Mouse (Mus musculus) liver, embryonic 11.5 days (tissue): ENCODE data around the gene Adamtsl4. TPM values are rescaled to one million over a fixed set of nuclear protein-coding genes. Genes with fewer than 3 reads are reported as not detected.

Experiments
- ATAC-seq: fragments of 200-750 bp; cut with Nextera tagmentation; replicated peaks from 2 replicates; pipeline ENCODE4 v1.8.0; 2017; ENCODE audit warnings: moderate number of reproducible peaks, mild to moderate bottlenecking, moderate TSS enrichment, moderate library complexity; ENCODE audit not compliant: low FRiP score
- DNase-seq: peaks from one replicate; pipeline ENCODE4 v3.0.0-alpha.2; 2017; ENCODE audit warnings: low spot score
- H3K27ac ChIP-seq: fragments of 300-500 bp; sonication (generic); 2 replicates; pipeline ENCODE4 v1.5.1; 2014; ENCODE audit warnings: mild to moderate bottlenecking, low read depth, low read length, control low read depth
- H3K27me3 ChIP-seq: fragments of 300-500 bp; sonication (generic); replicated peaks from 2 replicates; pipeline ENCODE4 v1.6.1; 2014; ENCODE audit warnings: low read length, mixed read lengths; ENCODE audit not compliant: control insufficient read depth, insufficient read depth
- H3K36me3 ChIP-seq: fragments of 300-500 bp; sonication (generic); 2 replicates; pipeline ENCODE4 v1.6.1; 2014; ENCODE audit warnings: mild to moderate bottlenecking, low read length, moderate library complexity, mixed read lengths; ENCODE audit not compliant: control insufficient read depth, insufficient read depth
- H3K4me1 ChIP-seq: fragments of 300-500 bp; sonication (generic); replicated peaks from 2 replicates; pipeline ENCODE4 v1.6.1; 2014; ENCODE audit warnings: low read length, mixed read lengths; ENCODE audit not compliant: control insufficient read depth, insufficient read depth
- H3K4me2 ChIP-seq: fragments of 300-500 bp; sonication (generic); 2 replicates; pipeline ENCODE4 v1.6.1; 2014; ENCODE audit warnings: mild to moderate bottlenecking, control low read depth, moderate library complexity
- H3K4me3 ChIP-seq: fragments of 300-500 bp; sonication (generic); 2 replicates; pipeline ENCODE4 v1.5.1; 2014; ENCODE audit warnings: low read depth, low read length, control low read depth
- H3K9ac ChIP-seq: fragments of 300-500 bp; sonication (generic); 2 replicates; pipeline ENCODE4 v1.6.1; 2014; ENCODE audit warnings: low read depth, low read length, control low read depth
- H3K9me3 ChIP-seq: fragments of 300-500 bp; sonication (generic); 2 replicates; pipeline ENCODE4 v1.6.1; 2016; ENCODE audit warnings: low read length, inconsistent platforms, mixed read lengths; ENCODE audit not compliant: control insufficient read depth
- WGBS: fragments of 180-500 bp; shearing (Covaris S2); extraction: QIAGEN DNeasy Blood & Tissue Kit; methylation state at CpG from one replicate; pipeline ENCODE4 v1.1.7; 2014; 5-methylcytosine and 5-hydroxymethylcytosine counted together
- polyA plus RNA-seq: library from polyadenylated mRNA; unstranded; fragments of >200 nt; fragmentation: Nextera tagmentation; extraction: Ambion mirVana; gene quantifications from 2 replicates; pipeline ENCODE4 v1.2.1, GENCODE M21; 2014

The Adamtsl4 gene
- polyA plus RNA-seq, 1 experiment from 2014 or later = 1.2 TPM

DNA sequence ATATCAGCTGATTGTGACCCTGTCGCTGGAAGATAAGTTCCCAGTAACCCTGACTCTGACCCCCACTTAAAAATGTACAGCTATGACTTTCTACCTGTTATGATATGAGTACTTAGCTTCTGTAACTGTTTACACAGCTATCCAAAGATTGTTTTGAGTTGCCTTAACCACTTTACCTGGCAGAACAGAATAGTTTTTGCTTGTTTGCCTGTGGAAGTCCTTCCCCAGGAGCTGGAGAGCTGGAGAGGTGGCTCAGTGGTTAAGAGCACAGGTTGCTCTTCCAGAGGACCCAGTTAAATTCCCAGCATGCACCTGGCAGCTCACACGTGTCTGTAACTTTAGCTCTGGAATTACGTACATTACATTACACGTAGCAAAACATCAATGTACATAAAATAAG lies 16.9 kb upstream of the Adamtsl4 start:
- H3K9me3 ChIP-seq = no peaks in the 10 kb centered on the region
- H3K27ac ChIP-seq = no peak overlapping the region
- H3K4me2 ChIP-seq = no peak overlapping the region
- H3K4me3 ChIP-seq = no peak overlapping the region
- no peak for DNase-seq
- no peaks in the 10 kb centered on the region for H3K27me3 ChIP-seq
- H3K36me3 ChIP-seq = no peaks in the 10 kb centered on the region
- no peak for ATAC-seq
- H3K4me1 ChIP-seq = peaks cover 14% of the 10 kb centered on the region
- 80% methylated on average over 4 of the region's 4 CpGs for WGBS
- H3K9ac ChIP-seq = no peak overlapping the region

DNA sequence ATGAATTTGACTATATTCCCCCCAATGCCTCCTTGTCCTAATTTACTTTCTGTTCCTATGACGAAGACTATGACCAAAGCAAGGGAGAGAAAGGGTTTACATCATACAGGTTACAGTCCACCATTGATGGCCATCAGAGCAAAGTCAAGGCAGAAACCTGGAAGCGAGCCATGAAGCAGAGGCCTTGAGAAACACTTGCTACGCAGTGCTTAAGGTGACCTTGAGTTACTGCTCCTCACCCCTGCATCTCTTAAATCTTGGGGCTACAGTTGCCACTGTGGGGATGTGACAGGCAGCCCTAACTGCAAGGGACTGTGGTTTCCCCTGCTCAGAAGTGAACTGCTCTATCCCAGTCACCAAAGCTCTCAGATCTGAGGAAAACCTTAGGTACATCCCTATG lies 15.6 kb upstream of the Adamtsl4 start:
- Histone ChIP-seq H3K36me3 (no peaks in the 10 kb centered on the region), H3K27me3 (no peaks in the 10 kb centered on the region), H3K4me2 (no peak overlapping the region), H3K9ac (no peak overlapping the region), H3K4me1 (peaks cover 14% of the 10 kb centered on the region), H3K9me3 (no peaks in the 10 kb centered on the region), H3K4me3 (no peak overlapping the region), H3K27ac (no peak overlapping the region)
- ATAC-seq (no peak), DNase-seq (no peak)
- WGBS = 90% methylated on average over 3 of the region's 3 CpGs

DNA sequence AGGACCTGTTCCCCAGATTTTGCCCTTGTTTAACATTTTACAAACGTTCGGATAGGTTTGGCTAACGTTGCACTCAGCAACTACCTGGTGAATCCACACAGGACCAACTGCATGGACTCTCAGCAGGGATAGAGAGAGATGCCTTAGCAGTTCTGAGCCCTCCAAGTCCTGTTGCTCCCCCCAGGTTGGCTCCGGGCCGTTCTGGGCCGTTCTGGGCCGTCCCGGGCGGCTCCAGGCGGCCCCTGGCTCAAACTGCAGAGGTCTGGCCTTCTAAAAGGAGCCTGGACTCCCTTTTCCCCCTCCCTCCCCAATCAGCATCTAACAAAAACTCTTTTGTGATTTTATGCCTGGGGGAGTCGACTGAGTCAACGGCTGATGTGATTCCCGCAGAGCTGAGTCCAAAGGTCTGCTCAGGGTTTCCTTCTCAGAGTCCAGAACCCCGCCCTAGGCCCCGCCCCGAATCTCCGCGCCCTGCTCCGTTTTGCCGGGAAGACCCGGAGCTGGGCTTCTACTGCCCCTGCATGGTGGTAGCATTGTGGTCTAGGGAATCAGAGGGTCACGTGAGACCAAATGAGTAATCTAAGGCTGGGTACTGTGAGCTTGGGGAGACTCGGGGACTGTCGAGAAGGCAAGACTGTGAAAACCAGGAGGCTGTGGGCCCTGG lies 14.3 kb upstream of the Adamtsl4 start:
- WGBS = 16% methylated on average over 24 of the region's 24 CpGs
- Histone ChIP-seq H3K9me3 (no peaks in the 10 kb centered on the region), H3K27me3 (no peaks in the 10 kb centered on the region), H3K4me3 (peak overlapping the region; percentile 34), H3K9ac (peak overlapping the region; percentile 56), H3K4me2 (peak overlapping the region; percentile 66), H3K4me1 (peaks cover 14% of the 10 kb centered on the region), H3K27ac (peak overlapping the region; percentile 45), H3K36me3 (no peaks in the 10 kb centered on the region)
- peak; percentile 67 for ATAC-seq
- peak; percentile 69 for DNase-seq

DNA sequence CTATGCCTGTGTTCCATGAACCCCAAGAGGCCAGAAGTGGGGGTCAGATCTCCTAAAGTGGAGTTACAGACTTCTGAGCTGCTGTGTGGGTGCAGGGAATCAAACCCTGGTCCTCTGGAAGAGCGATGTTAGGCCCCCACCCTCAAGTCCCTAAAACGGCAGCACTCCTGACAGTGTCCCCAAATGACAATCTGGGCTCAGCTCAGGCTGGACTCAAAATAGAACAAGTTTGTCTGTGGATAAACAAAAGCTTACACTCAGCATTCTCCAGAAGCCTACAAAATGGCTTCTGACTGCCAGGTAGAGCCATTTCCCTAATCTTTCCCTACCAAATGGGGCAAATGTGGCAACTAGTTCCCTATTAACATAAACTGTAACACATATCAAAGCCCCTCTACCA lies 13.4 kb upstream of the Adamtsl4 start:
- DNase-seq (no peak), ATAC-seq (no peak)
- H3K27me3 ChIP-seq = no peaks in the 10 kb centered on the region
- H3K27ac ChIP-seq = no peak overlapping the region
- H3K9me3 ChIP-seq = no peaks in the 10 kb centered on the region
- H3K4me1 ChIP-seq = peaks cover 17% of the 10 kb centered on the region
- H3K4me3 ChIP-seq = no peak overlapping the region
- no peak overlapping the region for H3K9ac ChIP-seq
- 54% methylated on average over 2 of the region's 2 CpGs for WGBS
- H3K4me2 ChIP-seq = no peak overlapping the region
- no peaks in the 10 kb centered on the region for H3K36me3 ChIP-seq

DNA sequence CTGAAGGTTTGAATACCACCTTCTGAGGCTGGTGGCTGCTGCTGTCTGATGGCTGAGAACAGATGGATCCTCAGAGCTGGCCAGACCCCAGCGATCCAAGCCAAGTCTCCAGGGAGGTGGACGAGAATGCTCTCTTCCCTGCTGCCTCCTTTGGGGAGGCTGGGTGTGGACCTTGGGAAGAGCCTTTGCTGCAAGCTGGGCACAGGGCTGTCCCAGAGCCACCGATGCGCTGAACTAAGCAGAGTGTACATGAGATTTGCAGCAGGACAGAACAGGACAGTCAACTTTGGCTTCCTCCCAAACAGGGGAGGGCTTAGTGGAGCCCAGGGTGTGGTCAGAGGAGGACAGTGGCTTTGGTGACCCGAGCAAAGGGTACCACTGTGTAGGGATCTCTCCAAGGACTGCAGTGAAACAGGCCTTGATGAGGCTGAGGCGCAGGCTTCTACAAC lies 12.5 kb upstream of the Adamtsl4 start:
- no peaks in the 10 kb centered on the region for H3K9me3 ChIP-seq
- H3K4me1 ChIP-seq = peaks cover 17% of the 10 kb centered on the region
- H3K9ac ChIP-seq = no peak overlapping the region
- 66% methylated on average over 6 of the region's 6 CpGs for WGBS
- DNase-seq (no peak), ATAC-seq (no peak)
- no peaks in the 10 kb centered on the region for H3K36me3 ChIP-seq
- no peak overlapping the region for H3K27ac ChIP-seq
- H3K4me2 ChIP-seq = no peak overlapping the region
- H3K4me3 ChIP-seq = no peak overlapping the region
- no peaks in the 10 kb centered on the region for H3K27me3 ChIP-seq

DNA sequence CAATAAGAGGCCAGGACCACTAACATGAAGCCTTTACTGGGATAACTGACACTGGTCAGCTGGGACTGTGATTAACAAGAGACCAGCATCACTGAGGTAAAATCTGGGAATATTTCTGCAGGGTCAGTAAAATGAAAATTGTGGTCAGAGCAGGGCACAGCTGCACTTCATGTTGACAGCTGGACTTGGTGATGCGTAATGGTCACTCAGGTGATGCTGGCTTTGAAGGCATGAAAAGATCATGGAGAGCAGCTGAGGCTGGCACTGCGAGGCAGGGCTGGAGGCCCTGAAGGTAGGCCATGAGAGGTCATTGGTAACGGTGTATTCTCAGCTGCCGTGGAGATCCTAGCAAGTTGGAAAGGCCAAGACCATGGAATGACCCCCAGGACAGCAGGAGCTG lies 10.6 kb upstream of the Adamtsl4 start:
- Histone ChIP-seq H3K27me3 (no peaks in the 10 kb centered on the region), H3K27ac (no peak overlapping the region), H3K4me3 (no peak overlapping the region), H3K4me1 (peaks cover 27% of the 10 kb centered on the region), H3K36me3 (no peaks in the 10 kb centered on the region), H3K4me2 (no peak overlapping the region), H3K9me3 (no peaks in the 10 kb centered on the region), H3K9ac (no peak overlapping the region)
- 86% methylated on average over 4 of the region's 4 CpGs for WGBS
- ATAC-seq = no peak
- DNase-seq = no peak

DNA sequence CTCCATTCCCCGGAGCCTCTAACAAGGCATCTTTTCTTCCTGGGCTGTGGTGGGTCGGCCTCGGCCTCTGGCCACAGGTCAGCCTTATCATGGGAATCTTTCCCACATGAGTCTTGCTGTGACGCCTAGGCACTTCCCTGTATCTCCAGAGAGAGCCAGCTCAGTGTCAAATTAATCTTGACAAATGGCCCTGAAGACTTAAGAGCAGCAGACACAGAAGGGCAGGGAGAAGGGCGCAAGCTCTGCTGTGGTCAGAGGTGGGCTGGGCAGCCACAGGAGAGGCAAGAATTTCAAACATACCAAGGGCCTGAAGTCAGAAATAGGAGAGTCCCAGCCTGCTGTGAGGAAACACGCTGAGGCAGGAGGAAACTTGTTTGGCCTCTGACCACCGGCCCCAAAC lies 8.6 kb upstream of the Adamtsl4 start:
- H3K27ac ChIP-seq = no peak overlapping the region
- peaks cover 19% of the 10 kb centered on the region for H3K4me1 ChIP-seq
- H3K4me2 ChIP-seq = no peak overlapping the region
- no peak overlapping the region for H3K4me3 ChIP-seq
- no peaks in the 10 kb centered on the region for H3K27me3 ChIP-seq
- 11% methylated on average over 7 of the region's 7 CpGs for WGBS
- ATAC-seq = no peak
- H3K9me3 ChIP-seq = no peaks in the 10 kb centered on the region
- H3K36me3 ChIP-seq = no peaks in the 10 kb centered on the region
- H3K9ac ChIP-seq = no peak overlapping the region
- DNase-seq = no peak

DNA sequence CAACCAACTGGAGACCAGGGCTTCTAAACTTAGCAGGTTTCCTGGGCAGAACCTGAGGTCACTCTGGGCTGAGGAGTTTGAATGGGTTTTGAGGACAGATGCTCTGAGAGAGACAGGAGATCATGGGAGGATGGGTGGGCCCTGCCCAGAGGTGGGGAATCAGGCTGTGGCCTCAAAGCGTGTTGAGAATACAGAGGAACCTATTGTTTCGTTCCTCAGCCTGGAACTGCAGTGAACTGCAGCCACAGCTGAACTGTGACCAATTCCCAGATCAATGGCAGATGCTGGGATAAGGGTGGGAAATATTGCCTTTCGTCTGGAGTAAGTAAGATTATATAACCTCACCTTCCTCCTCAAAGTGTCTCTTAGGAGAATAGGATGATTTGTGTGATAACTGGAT lies 8.1 kb upstream of the Adamtsl4 start:
- Histone ChIP-seq H3K4me2 (no peak overlapping the region), H3K27me3 (no peaks in the 10 kb centered on the region), H3K9ac (no peak overlapping the region), H3K9me3 (no peaks in the 10 kb centered on the region), H3K36me3 (no peaks in the 10 kb centered on the region), H3K4me1 (peaks cover 18% of the 10 kb centered on the region), H3K4me3 (no peak overlapping the region), H3K27ac (no peak overlapping the region)
- ATAC-seq (no peak), DNase-seq (no peak)
- 58% methylated on average over 3 of the region's 3 CpGs for WGBS
